Mouse (Mus musculus): ENCODE results near the gene Wdr66. TPM values are rescaled to one million over a fixed set of nuclear protein-coding genes. Genes with fewer than 3 reads are reported as not detected.

Gene Wdr66
- polyA plus RNA-seq, 1 experiment from 2014 or later = 3.1 TPM

Other genes with a start within 250 kb of the Wdr66 start
- 16.8 and 19.1 TPM in 2 replicates for gene Orai1, start 237.0 kb upstream of the Wdr66 start, polyA plus RNA-seq (2015; fragmentation: Nextera tagmentation; extraction: Ambion mirVana)
- 0.37 and 1.5 TPM in 2 replicates for gene Morn3, start 205.1 kb upstream of the Wdr66 start, polyA plus RNA-seq (2015; fragmentation: Nextera tagmentation; extraction: Ambion mirVana)
- 14.6 and 14.9 TPM in 2 replicates for gene Tmem120b, start 183.7 kb upstream of the Wdr66 start, polyA plus RNA-seq (2015; fragmentation: Nextera tagmentation; extraction: Ambion mirVana)
- gene Rhof, start 119.4 kb upstream of the Wdr66 start, polyA plus RNA-seq (2015; fragmentation: Nextera tagmentation; extraction: Ambion mirVana) = 2.2 and 2.4 TPM in 2 replicates
- gene Setd1b, start 109.9 kb upstream of the Wdr66 start, polyA plus RNA-seq (2015; fragmentation: Nextera tagmentation; extraction: Ambion mirVana) = 6.0 and 6.5 TPM in 2 replicates
- gene Psmd9, start 82.7 kb upstream of the Wdr66 start, polyA plus RNA-seq (2015; fragmentation: Nextera tagmentation; extraction: Ambion mirVana) = 60.0 and 63.8 TPM in 2 replicates
- 0.20 and 0.46 TPM in 2 replicates for gene Hpd, start 69.4 kb upstream of the Wdr66 start, polyA plus RNA-seq (2015; fragmentation: Nextera tagmentation; extraction: Ambion mirVana)
- gene Bcl7a, start 91.7 kb downstream of the Wdr66 start, polyA plus RNA-seq (2015; fragmentation: Nextera tagmentation; extraction: Ambion mirVana) = 14.8 and 15.5 TPM in 2 replicates
- gene Mlxip, start 142.7 kb downstream of the Wdr66 start, polyA plus RNA-seq (2015; fragmentation: Nextera tagmentation; extraction: Ambion mirVana) = 12.3 and 12.4 TPM in 2 replicates
- gene Lrrc43, start 237.2 kb downstream of the Wdr66 start, polyA plus RNA-seq (2015; fragmentation: Nextera tagmentation; extraction: Ambion mirVana) = 0.07 and 0.09 TPM in 2 replicates
- gene Il31, start 237.4 kb downstream of the Wdr66 start, polyA plus RNA-seq (2015; fragmentation: Nextera tagmentation; extraction: Ambion mirVana) = not detected in 2 replicates

Data from heart, embryonic 16.5 days (tissue).